Mouse (Mus musculus) heart, postnatal 0 days (tissue): Measurements from ENCODE around the gene Igsf3. TPM values are rescaled to one million over a fixed set of nuclear protein-coding genes. Genes with fewer than 3 reads are reported as not detected.

Source experiments
- ATAC-seq: fragments of 200-750 bp; cut with Nextera tagmentation; 2 replicates; pipeline ENCODE4 v1.8.0; 2017; ENCODE audit warnings: low read depth, moderate number of reproducible peaks, moderate library complexity; ENCODE audit not compliant: insufficient read depth
- DNase-seq: peaks from one replicate; pipeline ENCODE4 v3.0.0-alpha.2; 2016; ENCODE audit warnings: low spot score
- H3K27ac ChIP-seq: fragments of 300-500 bp; sonication (generic); 2 replicates; pipeline ENCODE4 v1.5.1; 2014; ENCODE audit warnings: low read depth, mild to moderate bottlenecking
- H3K27me3 ChIP-seq: fragments of 300-500 bp; sonication (generic); 2 replicates; pipeline ENCODE4 v1.6.1; 2014; ENCODE audit warnings: low read length, mixed read lengths; ENCODE audit not compliant: control insufficient read depth, insufficient read depth
- H3K36me3 ChIP-seq: fragments of 300-500 bp; sonication (generic); replicated peaks from 2 replicates; pipeline ENCODE4 v1.6.1; 2014; ENCODE audit warnings: low read length, mixed read lengths; ENCODE audit not compliant: control insufficient read depth, insufficient read depth
- H3K4me1 ChIP-seq: fragments of 300-500 bp; sonication (generic); 2 replicates; pipeline ENCODE4 v1.6.1; 2014; ENCODE audit warnings: antibody characterized with exemption; ENCODE audit not compliant: control insufficient read depth, insufficient read depth
- H3K4me2 ChIP-seq: fragments of 300-500 bp; sonication (generic); 2 replicates; pipeline ENCODE4 v1.6.1; 2014; ENCODE audit warnings: low read depth, mild to moderate bottlenecking, low read length, moderate library complexity
- H3K4me3 ChIP-seq: fragments of 300-500 bp; sonication (generic); 2 replicates; pipeline ENCODE4 v1.5.1; 2014; ENCODE audit warnings: low read depth, low read length
- H3K9ac ChIP-seq: fragments of 300-500 bp; sonication (generic); replicated peaks from 2 replicates; pipeline ENCODE4 v1.6.1; 2014; ENCODE audit warnings: low read depth, low read length, mixed read lengths
- H3K9me3 ChIP-seq: fragments of 300-500 bp; sonication (generic); replicated peaks from 2 replicates; pipeline ENCODE4 v1.6.1; 2016; ENCODE audit warnings: low read length; ENCODE audit not compliant: control insufficient read depth
- CTCF ChIP-seq: IDR thresholded peaks from 2 replicates; pipeline ENCODE4 v1.5.1; 2016; ENCODE audit warnings: antibody characterized with exemption, control low read depth, low read depth
- EP300 ChIP-seq: IDR thresholded peaks from 2 replicates; pipeline ENCODE4 v1.6.1; 2016; ENCODE audit warnings: antibody characterized with exemption, low read depth
- WGBS: fragments of 180-500 bp; shearing (Covaris S2); extraction: QIAGEN DNeasy Blood & Tissue Kit; methylation state at CpG from one replicate; pipeline ENCODE4 v1.1.7; 2014; 5-methylcytosine and 5-hydroxymethylcytosine counted together
- polyA plus RNA-seq: library from polyadenylated mRNA; unstranded; fragments of >200 nt; fragmentation: Nextera tagmentation; extraction: Ambion mirVana; gene quantifications from 2 replicates; pipeline ENCODE4 v1.2.1, GENCODE M21; 2015
- total RNA-seq: library from RNA; depleted of rRNA; stranded (reverse); fragments of >200 nt; gene quantifications from 2 replicates; pipeline ENCODE4 v1.2.3, GENCODE M21; 2014; ENCODE audit warnings: low replicate concordance

The Igsf3 gene
- total and polyA plus RNA-seq, 2 experiments from 2014 or later = 18.0 to 23.9 TPM

- H3K4me3 ChIP-seq = no peak overlapping the region
- no peaks in the 10 kb centered on the region for H3K36me3 ChIP-seq
- H3K9ac ChIP-seq = no peak overlapping the region
- no peaks in the 10 kb centered on the region for H3K9me3 ChIP-seq
- WGBS = 79% methylated on average over 9 of the region's 9 CpGs
- no peaks in the 10 kb centered on the region for H3K27me3 ChIP-seq
- ATAC-seq (no peak), DNase-seq (no peak)
- no peak overlapping the region for H3K27ac ChIP-seq
- no peak for TF ChIP-seq EP300
- no peak for TF ChIP-seq CTCF
- H3K4me1 ChIP-seq = no peaks in the 10 kb centered on the region
- no peak overlapping the region for H3K4me2 ChIP-seq
Observed at GRCm38 (mm10) chr3:101469675-101470074, 92.8 kb downstream of the Igsf3 start.

- no peaks in the 10 kb centered on the region for H3K36me3 ChIP-seq
- H3K4me2 ChIP-seq = no peak overlapping the region
- H3K4me3 ChIP-seq = no peak overlapping the region
- no peaks in the 10 kb centered on the region for H3K4me1 ChIP-seq
- ATAC-seq (no peak), DNase-seq (no peak)
- H3K9me3 ChIP-seq = no peaks in the 10 kb centered on the region
- H3K9ac ChIP-seq = no peak overlapping the region
- H3K27ac ChIP-seq = no peak overlapping the region
- WGBS = 11% methylated on average over 4 of the region's 4 CpGs
- H3K27me3 ChIP-seq = no peaks in the 10 kb centered on the region
- TF ChIP-seq EP300 = no peak
- TF ChIP-seq CTCF = no peak
Observed at GRCm38 (mm10) chr3:101471881-101472280, 95.0 kb downstream of the Igsf3 start.

- ATAC-seq (no peak), DNase-seq (no peak)
- Histone ChIP-seq H3K27ac (no peak overlapping the region), H3K9ac (no peak overlapping the region), H3K9me3 (peaks cover 5% of the 10 kb centered on the region; the same call in 1 of the 2 replicates), H3K36me3 (no peaks in the 10 kb centered on the region), H3K4me2 (no peak overlapping the region), H3K4me3 (no peak overlapping the region), H3K27me3 (no peaks in the 10 kb centered on the region), H3K4me1 (no peaks in the 10 kb centered on the region)
- TF ChIP-seq EP300 = no peak
- WGBS = 92% methylated on average over 6 of the region's 6 CpGs
Observed at GRCm38 (mm10) chr3:101481951-101482350, 105.1 kb downstream of the Igsf3 start.

- WGBS = 65% methylated on average over 3 of the region's 3 CpGs
- no peak for ATAC-seq
Observed at GRCm38 (mm10) chr3:101483256-101483983, 106.5 kb downstream of the Igsf3 start.

GRCm38 (mm10) chr3:101486054-101486765 is 109.3 kb downstream of the Igsf3 start:
- no peak overlapping the region for H3K9ac ChIP-seq
- no peak for ATAC-seq
- no peaks in the 10 kb centered on the region for H3K27me3 ChIP-seq
- H3K9me3 ChIP-seq = no peaks in the 10 kb centered on the region
- TF ChIP-seq CTCF (no peak; the same call in 1 of the 2 replicates), EP300 (no peak)
- H3K4me2 ChIP-seq = no peak overlapping the region
- 33% methylated on average over 4 of the region's 4 CpGs for WGBS
- DNase-seq = no peak
- H3K36me3 ChIP-seq = no peaks in the 10 kb centered on the region
- no peaks in the 10 kb centered on the region for H3K4me1 ChIP-seq
- H3K4me3 ChIP-seq = no peak overlapping the region
- no peak overlapping the region for H3K27ac ChIP-seq

More at GRCm38 (mm10) chr3:101483256-101483983, 106.5 kb downstream of the Igsf3 start:
- Histone ChIP-seq H3K4me3 (no peak overlapping the region), H3K27ac (no peak overlapping the region), H3K4me2 (no peak overlapping the region), H3K4me1 (no peaks in the 10 kb centered on the region), H3K36me3 (no peaks in the 10 kb centered on the region), H3K9me3 (peaks cover under 1% of the 10 kb centered on the region; the same call in 1 of the 2 replicates), H3K27me3 (no peaks in the 10 kb centered on the region), H3K9ac (no peak overlapping the region)
- no peak for DNase-seq
- TF ChIP-seq CTCF = no peak
- TF ChIP-seq EP300 = no peak
